Mouse (Mus musculus) lung, postnatal 0 days (tissue): Measurements from ENCODE around the gene Tnpo2.

Experiments used
- CTCF ChIP-seq: IDR thresholded peaks from 2 replicates; pipeline ENCODE4 v1.5.1; 2016; ENCODE audit warnings: antibody characterized with exemption, mild to moderate bottlenecking
- EP300 ChIP-seq: IDR thresholded peaks from 2 replicates; pipeline ENCODE4 v1.6.1; 2016; ENCODE audit warnings: antibody characterized with exemption, mild to moderate bottlenecking, control low read depth

GRCm38 (mm10) chr8:85081216-85081555 is 44.5 kb downstream of the Tnpo2 start, which contains the start of gene Wdr83:
- TF ChIP-seq EP300, result no peak
- no peak for TF ChIP-seq CTCF
